Mouse (Mus musculus): ENCODE data around the gene Vgll4. TPM values are rescaled to one million over a fixed set of nuclear protein-coding genes. Genes with fewer than 3 reads are reported as not detected.

Gene Vgll4
- polyA plus RNA-seq, 1 experiment from 2014 or later, result 58.9 TPM

GRCm38 (mm10) chr6:114917770-114918635, 51.8 kb downstream of the Vgll4 start:
- Histone ChIP-seq H3K4me1 (ENCODE audit: control insufficient read depth, insufficient read depth, low read length) (peaks cover 30% of the 10 kb centered on the region), H3K9ac (replicated peaks; ENCODE audit: low read length) (peak overlapping the region; percentile 34; the same call in 1 of the 2 replicates), H3K27me3 (ENCODE audit: control insufficient read depth, insufficient read depth, low read length) (no peaks in the 10 kb centered on the region), H3K4me2 (ENCODE audit: low read depth, low read length) (peak overlapping the region; percentile 33), H3K4me3 (ENCODE audit: low read depth, low read length) (no peak overlapping the region; the same call in 1 of the 2 replicates), H3K36me3 (replicated peaks; ENCODE audit: control insufficient read depth, insufficient read depth, low read depth, low read length) (no peaks in the 10 kb centered on the region; the same call in 1 of the 2 replicates), H3K27ac (replicated peaks; ENCODE audit: low read depth, low read length) (no peak overlapping the region; the same call in 1 of the 2 replicates), H3K9me3 (replicated peaks; ENCODE audit: control insufficient read depth, low read length) (no peaks in the 10 kb centered on the region)
- ATAC-seq (replicated peaks; ENCODE audit: insufficient number of reproducible peaks, low FRiP score, low TSS enrichment, low read depth), result no peak
- no peak for DNase-seq (ENCODE audit: low spot score)
- 61% methylated on average over 14 of the region's 14 CpGs for WGBS

- Histone ChIP-seq H3K9ac (replicated peaks; ENCODE audit: low read length) (peak overlapping the region; percentile 37; the same call in 1 of the 2 replicates), H3K9me3 (replicated peaks; ENCODE audit: control insufficient read depth, low read length) (no peaks in the 10 kb centered on the region), H3K4me3 (ENCODE audit: low read depth, low read length) (no peak overlapping the region), H3K36me3 (replicated peaks; ENCODE audit: control insufficient read depth, insufficient read depth, low read depth, low read length) (no peaks in the 10 kb centered on the region; the same call in 1 of the 2 replicates), H3K27me3 (ENCODE audit: control insufficient read depth, insufficient read depth, low read length) (no peaks in the 10 kb centered on the region), H3K4me1 (ENCODE audit: control insufficient read depth, insufficient read depth, low read length) (peaks cover 30% of the 10 kb centered on the region), H3K27ac (replicated peaks; ENCODE audit: low read depth, low read length) (no peak overlapping the region; the same call in 1 of the 2 replicates), H3K4me2 (ENCODE audit: low read depth, low read length) (peak overlapping the region; percentile 34)
- ATAC-seq (replicated peaks; ENCODE audit: insufficient number of reproducible peaks, low FRiP score, low TSS enrichment, low read depth) (no peak), DNase-seq (ENCODE audit: low spot score) (peak; percentile 34)
- WGBS, result 44% methylated on average over 11 of the region's 11 CpGs
Measured at GRCm38 (mm10) chr6:114917129-114917528, 52.7 kb downstream of the Vgll4 start.

- peak overlapping the region; percentile 42 for H3K4me2 ChIP-seq (ENCODE audit: low read depth, low read length)
- peaks cover 30% of the 10 kb centered on the region for H3K4me1 ChIP-seq (ENCODE audit: control insufficient read depth, insufficient read depth, low read length)
- no peak overlapping the region; the same call in 1 of the 2 replicates for H3K9ac ChIP-seq (replicated peaks; ENCODE audit: low read length)
- no peaks in the 10 kb centered on the region for H3K27me3 ChIP-seq (ENCODE audit: control insufficient read depth, insufficient read depth, low read length)
- H3K9me3 ChIP-seq (replicated peaks; ENCODE audit: control insufficient read depth, low read length), result no peaks in the 10 kb centered on the region
- 14% methylated on average over 5 of the region's 5 CpGs for WGBS
- DNase-seq (ENCODE audit: low spot score) (no peak), ATAC-seq (replicated peaks; ENCODE audit: insufficient number of reproducible peaks, low FRiP score, low TSS enrichment, low read depth) (no peak)
- H3K4me3 ChIP-seq (ENCODE audit: low read depth, low read length), result no peak overlapping the region
- 0 out of 2 replicates have a peak overlapping the region, but pooled peaks have one; percentile 28 for H3K27ac ChIP-seq (replicated peaks; ENCODE audit: low read depth, low read length)
- H3K36me3 ChIP-seq (replicated peaks; ENCODE audit: control insufficient read depth, insufficient read depth, low read depth, low read length), result no peaks in the 10 kb centered on the region; the same call in 1 of the 2 replicates
Measured at GRCm38 (mm10) chr6:114916715-114916992, 53.1 kb downstream of the Vgll4 start.

GRCm38 (mm10) chr6:114915915-114916714, 53.7 kb downstream of the Vgll4 start:
- H3K27ac ChIP-seq (replicated peaks; ENCODE audit: low read depth, low read length), result 0 out of 2 replicates have a peak overlapping the region, but pooled peaks have one; percentile 28
- WGBS, result 38% methylated on average over 19 of the region's 19 CpGs
- no peak overlapping the region; the same call in 1 of the 2 replicates for H3K9ac ChIP-seq (replicated peaks; ENCODE audit: low read length)
- no peak for ATAC-seq (replicated peaks; ENCODE audit: insufficient number of reproducible peaks, low FRiP score, low TSS enrichment, low read depth)
- no peaks in the 10 kb centered on the region for H3K27me3 ChIP-seq (ENCODE audit: control insufficient read depth, insufficient read depth, low read length)
- peak; percentile 72 for DNase-seq (ENCODE audit: low spot score)
- peak overlapping the region; percentile 42 for H3K4me2 ChIP-seq (ENCODE audit: low read depth, low read length)
- no peak overlapping the region for H3K4me3 ChIP-seq (ENCODE audit: low read depth, low read length)
- H3K4me1 ChIP-seq (ENCODE audit: control insufficient read depth, insufficient read depth, low read length), result peaks cover 30% of the 10 kb centered on the region
- no peaks in the 10 kb centered on the region; the same call in 1 of the 2 replicates for H3K36me3 ChIP-seq (replicated peaks; ENCODE audit: control insufficient read depth, insufficient read depth, low read depth, low read length)
- no peaks in the 10 kb centered on the region for H3K9me3 ChIP-seq (replicated peaks; ENCODE audit: control insufficient read depth, low read length)

GRCm38 (mm10) chr6:114914041-114914716, 55.6 kb downstream of the Vgll4 start:
- Histone ChIP-seq H3K4me3 (ENCODE audit: low read depth, low read length) (no peak overlapping the region), H3K27me3 (ENCODE audit: control insufficient read depth, insufficient read depth, low read length) (no peaks in the 10 kb centered on the region), H3K4me1 (ENCODE audit: control insufficient read depth, insufficient read depth, low read length) (peaks cover 30% of the 10 kb centered on the region), H3K9me3 (replicated peaks; ENCODE audit: control insufficient read depth, low read length) (no peaks in the 10 kb centered on the region), H3K9ac (replicated peaks; ENCODE audit: low read length) (no peak overlapping the region), H3K36me3 (replicated peaks; ENCODE audit: control insufficient read depth, insufficient read depth, low read depth, low read length) (no peaks in the 10 kb centered on the region; the same call in none of the 2 replicates), H3K4me2 (ENCODE audit: low read depth, low read length) (no peak overlapping the region), H3K27ac (replicated peaks; ENCODE audit: low read depth, low read length) (peak overlapping the region; percentile 41; the same call in 1 of the 2 replicates)
- DNase-seq (ENCODE audit: low spot score) (no peak), ATAC-seq (replicated peaks; ENCODE audit: insufficient number of reproducible peaks, low FRiP score, low TSS enrichment, low read depth) (no peak; the same call in 1 of the 2 replicates)
- 44% methylated on average over 10 of the region's 10 CpGs for WGBS

- Histone ChIP-seq H3K4me1 (ENCODE audit: control insufficient read depth, insufficient read depth, low read length) (peaks cover 26% of the 10 kb centered on the region), H3K9ac (replicated peaks; ENCODE audit: low read length) (no peak overlapping the region), H3K9me3 (replicated peaks; ENCODE audit: control insufficient read depth, low read length) (no peaks in the 10 kb centered on the region), H3K36me3 (replicated peaks; ENCODE audit: control insufficient read depth, insufficient read depth, low read depth, low read length) (no peaks in the 10 kb centered on the region; the same call in 1 of the 2 replicates), H3K27me3 (ENCODE audit: control insufficient read depth, insufficient read depth, low read length) (no peaks in the 10 kb centered on the region), H3K4me2 (ENCODE audit: low read depth, low read length) (no peak overlapping the region), H3K4me3 (ENCODE audit: low read depth, low read length) (no peak overlapping the region), H3K27ac (replicated peaks; ENCODE audit: low read depth, low read length) (no peak overlapping the region)
- WGBS, result 62% methylated on average over 4 of the region's 4 CpGs
- ATAC-seq (replicated peaks; ENCODE audit: insufficient number of reproducible peaks, low FRiP score, low TSS enrichment, low read depth) (no peak), DNase-seq (ENCODE audit: low spot score) (no peak)
Measured at GRCm38 (mm10) chr6:114913142-114913541, 56.7 kb downstream of the Vgll4 start.

GRCm38 (mm10) chr6:114911540-114911939, 58.3 kb downstream of the Vgll4 start:
- 89% methylated on average over 3 of the region's 3 CpGs for WGBS
- ATAC-seq (replicated peaks; ENCODE audit: insufficient number of reproducible peaks, low FRiP score, low TSS enrichment, low read depth) (no peak), DNase-seq (ENCODE audit: low spot score) (no peak)
- Histone ChIP-seq H3K27ac (replicated peaks; ENCODE audit: low read depth, low read length) (no peak overlapping the region), H3K4me1 (ENCODE audit: control insufficient read depth, insufficient read depth, low read length) (peaks cover 16% of the 10 kb centered on the region), H3K27me3 (ENCODE audit: control insufficient read depth, insufficient read depth, low read length) (no peaks in the 10 kb centered on the region), H3K9me3 (replicated peaks; ENCODE audit: control insufficient read depth, low read length) (no peaks in the 10 kb centered on the region), H3K4me3 (ENCODE audit: low read depth, low read length) (no peak overlapping the region), H3K4me2 (ENCODE audit: low read depth, low read length) (no peak overlapping the region), H3K9ac (replicated peaks; ENCODE audit: low read length) (no peak overlapping the region), H3K36me3 (replicated peaks; ENCODE audit: control insufficient read depth, insufficient read depth, low read depth, low read length) (no peaks in the 10 kb centered on the region; the same call in 1 of the 2 replicates)

All from embryonic facial prominence, embryonic 11.5 days (tissue).